Mouse (Mus musculus) CD4-positive, CD25-positive, alpha-beta regulatory T cell (primary cell): ENCODE measurements around the gene Irf2bp1. TPM values are rescaled to one million over a fixed set of nuclear protein-coding genes. Genes with fewer than 3 reads are reported as not detected.

Source experiments
- polyA plus RNA-seq: library from polyadenylated mRNA; unstranded; fragments of 100-300 nt; shearing (Covaris generic); gene quantifications from one replicate; pipeline ENCODE4 v1.2.1, GENCODE M21; 2017

Irf2bp1 gene
- polyA plus RNA-seq, result 48.7 TPM

GRCm38 (mm10) chr7:19003902-19004630 is at the start of gene Irf2bp1:
Irf2bp1 (plus strand) TSS chr7:19004044.

GRCm38 (mm10) chr7:18987100-18987499 is 16.7 kb upstream of the Irf2bp1 start, which contains the start of gene Nanos2:
Nanos2 (plus strand) TSS chr7:18987400.

GRCm38 (mm10) chr7:18990601-18991295 is 13.1 kb upstream of the Irf2bp1 start, which contains the start of gene Mypop:
Mypop (plus strand) TSS chr7:18991245.

GRCm38 (mm10) chr7:19023357-19023814 is 19.5 kb downstream of the Irf2bp1 start, which contains the start of gene Foxa3:
Foxa3 (minus strand) TSS chr7:19023538.

GRCm38 (mm10) chr7:19024096-19024506 is 20.3 kb downstream of the Irf2bp1 start, which contains the start of gene Sympk:
Sympk (plus strand) TSS chr7:19024377.

GRCm38 (mm10) chr7:19054047-19054776 is 50.4 kb downstream of the Irf2bp1 start, which contains the start of gene Rsph6a:
Rsph6a (plus strand) TSS chr7:19054690.

Other genes starting within 250 kb of the Irf2bp1 start
- gene Psg19, start 205.5 kb upstream of the Irf2bp1 start, polyA plus RNA-seq, result not detected
- not detected for gene Psg17, start 182.4 kb upstream of the Irf2bp1 start, polyA plus RNA-seq
- 0.12 TPM for gene Mill2, start 164.1 kb upstream of the Irf2bp1 start, polyA plus RNA-seq
- 122 TPM for gene Pglyrp1, start 132.7 kb upstream of the Irf2bp1 start, polyA plus RNA-seq
- gene Ccdc61, start 93.6 kb upstream of the Irf2bp1 start, polyA plus RNA-seq, result 49.0 TPM
- 0.04 TPM for gene Nova2, start 78.2 kb upstream of the Irf2bp1 start, polyA plus RNA-seq
- not detected for gene Nanos2, start 16.6 kb upstream of the Irf2bp1 start, polyA plus RNA-seq
- gene Mypop, start 12.8 kb upstream of the Irf2bp1 start, polyA plus RNA-seq, result 10.7 TPM
- gene Foxa3, start 19.5 kb downstream of the Irf2bp1 start, polyA plus RNA-seq, result not detected
- 26.0 TPM for gene Sympk, start 20.3 kb downstream of the Irf2bp1 start, polyA plus RNA-seq
- gene Rsph6a, start 50.6 kb downstream of the Irf2bp1 start, polyA plus RNA-seq, result not detected
- gene Dmwd, start 72.2 kb downstream of the Irf2bp1 start, polyA plus RNA-seq, result 0.07 TPM
- 0.48 TPM for gene Dmpk, start 79.8 kb downstream of the Irf2bp1 start, polyA plus RNA-seq
- gene Six5, start 90.5 kb downstream of the Irf2bp1 start, polyA plus RNA-seq, result 0.31 TPM
- 0.31 TPM for gene Gm4969, start 114.3 kb downstream of the Irf2bp1 start, polyA plus RNA-seq
- gene Fbxo46, start 115.8 kb downstream of the Irf2bp1 start, polyA plus RNA-seq, result 24.0 TPM
- 13.9 TPM for gene Qpctl, start 145.2 kb downstream of the Irf2bp1 start, polyA plus RNA-seq
- gene Snrpd2, start 145.7 kb downstream of the Irf2bp1 start, polyA plus RNA-seq, result 39.9 TPM
- 0.10 TPM for gene Gipr, start 162.1 kb downstream of the Irf2bp1 start, polyA plus RNA-seq
- 24.7 TPM for gene Eml2, start 172.4 kb downstream of the Irf2bp1 start, polyA plus RNA-seq
- 0.20 TPM for gene Gpr4, start 208.5 kb downstream of the Irf2bp1 start, polyA plus RNA-seq
- 22.4 TPM for gene Opa3, start 224.3 kb downstream of the Irf2bp1 start, polyA plus RNA-seq